Mouse (Mus musculus) right cerebral cortex, adult 18-20 months (tissue): ENCODE data around the gene Actl7b.

Experiments used
- DNase-seq: peaks from one replicate; pipeline ENCODE4 v3.0.0; 2022; ENCODE audit warnings: mixed read lengths

The Actl7b gene

GRCm38 (mm10) chr4:56702234-56702633, 39.0 kb downstream of the Actl7b start:
- no peak for DNase-seq

- DNase-seq: no peak
These were observed 42.6 kb downstream of the Actl7b start for GRCm38 (mm10) chr4:56698671-56699070.

GRCm38 (mm10) chr4:56696401-56696800, 44.8 kb downstream of the Actl7b start:
- DNase-seq: no peak
